Mouse (Mus musculus) mature B cell (primary cell): ENCODE results near the gene Olfr301.

Source experiments
- in situ Hi-C: fragments of 300-500 bp; cut with MboI; formaldehyde crosslinking; loops from 2 replicates; pipeline ENCODE4 v1.14.3; 2019

Olfr301 gene

DNA sequence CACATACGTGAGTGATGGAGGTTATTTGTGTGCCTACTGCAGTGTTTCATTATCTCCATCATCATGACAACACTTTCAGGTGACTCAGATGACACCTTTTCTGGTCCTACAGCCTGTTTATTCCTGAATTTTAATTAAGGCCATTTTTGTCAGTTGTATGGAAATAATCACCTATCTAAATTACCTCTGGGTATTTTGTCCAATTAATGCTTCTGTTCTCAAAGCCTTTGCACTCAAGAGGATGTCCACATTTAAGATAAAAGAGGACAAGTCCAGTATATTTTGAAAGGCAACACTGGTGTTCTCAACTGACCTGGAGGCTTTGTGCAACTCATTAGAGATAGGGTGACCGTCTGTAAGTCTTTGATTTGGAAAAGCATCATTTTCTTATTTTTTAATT lies at the start of gene Olfr301:
Gene Olfr301 (plus strand): TSS at position 301 of the 400 bp plus-strand sequence.
- in situ Hi-C loops = no loop called here

DNA sequence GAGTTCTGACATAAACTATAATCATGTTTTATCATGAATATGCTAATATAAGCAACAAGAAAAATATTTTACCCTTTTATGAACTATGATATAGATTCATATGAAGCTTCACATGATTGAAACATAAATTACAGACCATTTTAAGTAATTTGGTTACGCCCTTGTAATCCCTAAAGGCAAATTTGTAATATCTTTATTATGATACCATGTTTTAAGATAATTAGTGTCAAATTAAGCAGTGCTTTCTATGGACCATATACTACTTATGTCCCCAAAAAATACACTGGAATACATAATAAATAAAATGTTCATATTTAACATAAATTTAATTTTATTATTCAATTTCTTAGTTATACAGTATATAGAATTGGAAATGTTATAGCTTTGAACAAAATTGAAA lies 36.8 kb upstream of the Olfr301 start, which contains the start of gene Olfr305:
Gene Olfr305 (minus strand): TSS at position 101 of the 400 bp plus-strand sequence.
- in situ Hi-C loops = no loop called here

DNA sequence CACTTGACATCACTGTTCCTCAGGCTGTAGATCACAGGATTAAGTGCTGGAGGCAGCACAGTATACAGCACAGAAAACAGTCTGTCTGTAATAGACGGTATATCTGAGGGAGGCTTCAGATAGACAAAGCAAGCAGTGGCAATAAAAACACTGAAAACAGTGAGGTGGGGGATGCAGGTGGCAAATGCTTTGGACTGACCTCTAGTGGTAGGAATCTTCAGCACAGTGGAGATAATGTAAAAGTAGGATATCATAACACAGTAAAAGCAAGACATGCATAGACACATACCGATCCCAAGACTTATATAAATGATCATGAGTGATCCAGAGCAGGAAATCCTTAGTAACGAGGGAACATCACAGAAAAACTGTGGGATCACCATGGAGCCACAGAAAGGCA lies 17.9 kb upstream of the Olfr301 start:
- in situ Hi-C loops = no loop called here

DNA sequence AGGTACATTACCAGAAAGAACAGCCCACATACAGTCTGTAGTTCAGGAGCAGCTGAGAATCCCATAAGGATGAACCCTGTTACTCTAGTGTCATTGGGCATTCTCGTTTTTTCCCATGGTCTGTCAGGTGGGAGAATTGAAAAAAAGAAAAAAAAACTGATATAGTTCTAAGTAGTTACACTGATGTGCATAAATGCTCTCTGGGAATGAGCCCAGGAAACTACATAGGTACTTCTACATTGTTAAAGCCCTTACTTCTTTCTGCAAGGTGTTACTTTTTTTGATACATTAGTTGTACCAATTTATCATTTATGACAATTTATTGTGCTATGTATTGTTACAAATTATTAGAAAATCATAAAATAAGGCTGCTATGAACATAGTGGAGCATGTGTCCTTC lies 17.1 kb upstream of the Olfr301 start, which contains the start of gene Olfr304:
Gene Olfr304 (minus strand): TSS at position 101 of the 400 bp plus-strand sequence.
- in situ Hi-C loops = no loop called here

- in situ Hi-C loops = no loop called here
Measured at GRCm38 (mm10) chr7:86397689-86398088, 6.0 kb upstream of the Olfr301 start, which contains the start of gene Olfr303. TSS of gene Olfr303 (minus strand) at chr7:86397789.

DNA sequence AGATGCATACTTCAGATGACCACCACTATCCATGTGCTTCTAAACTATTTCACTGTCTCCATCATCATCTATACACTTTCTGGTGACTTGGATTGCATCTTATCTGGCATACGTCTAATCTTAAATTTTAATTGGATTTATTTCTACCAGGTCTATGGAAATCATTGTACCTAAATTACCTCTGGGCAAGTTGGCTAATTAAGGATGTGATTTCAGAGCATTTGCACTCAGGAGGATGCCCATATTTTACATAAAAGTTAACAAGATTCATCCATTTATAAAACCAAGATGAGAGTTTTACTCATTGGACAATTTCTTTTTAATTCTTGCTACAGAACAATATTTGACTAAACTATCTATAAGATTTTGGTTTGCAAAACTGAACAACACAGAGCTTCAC lies 56.0 kb downstream of the Olfr301 start, which contains the start of gene Olfr299:
Gene Olfr299 (plus strand): TSS at position 301 of the 400 bp plus-strand sequence.
- in situ Hi-C loops = no loop called here
